Mouse (Mus musculus) adrenal gland, postnatal 4 days (tissue): ENCODE results near the gene Zfp65. TPM values are rescaled to one million over a fixed set of nuclear protein-coding genes. Genes with fewer than 3 reads are reported as not detected.

Experiments
- total RNA-seq, 2 experiments: library from RNA; stranded (reverse); gene quantifications; 2 replicates each; pipeline ENCODE4 v1.2.3; 2021

Gene Zfp65
- total RNA-seq, 2 experiments from 2014 or later = 12.8 to 12.9 TPM

Other genes with a start within 250 kb of the Zfp65 start
- gene Zfp874b, start 244.9 kb downstream of the Zfp65 start, total RNA-seq = 10 to 100 TPM; 14.2 to 16.1 TPM
- 1 to 10 TPM; 8.4 to 8.5 TPM for gene Zfp58, start 228.6 kb downstream of the Zfp65 start, total RNA-seq
- not detected for gene Gm26965, start 203.0 kb downstream of the Zfp65 start, total RNA-seq
- gene Zfp87, start 203.0 kb downstream of the Zfp65 start, total RNA-seq = 10 to 100 TPM; 18.7 to 23.0 TPM
- gene Zfp748, start 175.3 kb downstream of the Zfp65 start, total RNA-seq = 10 to 100 TPM; 10.4 to 11.8 TPM
- 1 to 10 TPM; 9.0 to 9.1 TPM for gene Zfp729b, start 119.5 kb downstream of the Zfp65 start, total RNA-seq
- 1 to 10 TPM in 1 of 2 experiments, under 1 TPM in 1; 0.51 to 1.0 TPM for gene Gm49345, start 91.4 kb downstream of the Zfp65 start, total RNA-seq
- 1 to 10 TPM; 7.6 to 8.2 TPM for gene Zfp729a, start 91.4 kb downstream of the Zfp65 start, total RNA-seq
- 10 to 100 TPM; 15.9 to 17.5 TPM for gene Zfp738, start 42.1 kb downstream of the Zfp65 start, total RNA-seq
- 1 to 10 TPM; 8.3 TPM for gene Zfp85, start 26.1 kb upstream of the Zfp65 start, total RNA-seq
- gene Zfp493, start 50.5 kb upstream of the Zfp65 start, total RNA-seq = 1 to 10 TPM; 2.4 to 2.8 TPM
- gene Zfp273, start 84.6 kb upstream of the Zfp65 start, total RNA-seq = 1 to 10 TPM; 8.0 to 8.9 TPM
- 1 to 10 TPM; 2.3 to 3.4 TPM for gene Gm10037, start 101.9 kb upstream of the Zfp65 start, total RNA-seq
- gene BC048507, start 134.2 kb upstream of the Zfp65 start, total RNA-seq = not detected